Mouse (Mus musculus) mammary gland, adult 2 months (tissue): ENCODE data around the gene Fam111a. TPM values are rescaled to one million over a fixed set of nuclear protein-coding genes. Genes with fewer than 3 reads are reported as not detected.

ENCODE experiments used
- polyA plus RNA-seq: library from polyadenylated mRNA; depleted of rRNA; stranded (reverse); fragments of >200 nt; gene quantifications from 2 replicates; pipeline ENCODE4 v1.2.3, GENCODE M21; 2012; ENCODE audit warnings: low replicate concordance; rRNA removed

Fam111a gene
- polyA plus RNA-seq = 2.2 and 4.8 TPM in 2 replicates

GRCm38 (mm10) chr19:12545440-12545839 lies at the start of gene Fam111a:
Gene Fam111a (plus strand): TSS chr19:12545740.

GRCm38 (mm10) chr19:12501370-12502347 lies 43.9 kb upstream of the Fam111a start, which contains the start of gene Dtx4:
Gene Dtx4 (minus strand): TSS chr19:12501454.

GRCm38 (mm10) chr19:12599674-12600073 lies 54.1 kb downstream of the Fam111a start, which contains the start of gene Gm4952:
Gene Gm4952 (plus strand): TSS chr19:12599974.

GRCm38 (mm10) chr19:12633176-12633575 lies 87.6 kb downstream of the Fam111a start, which contains the start of gene Glyat:
Gene Glyat (plus strand): TSS chr19:12633308.

Other genes starting within 250 kb of the Fam111a start
- not detected in 2 replicates for gene Olfr1436, start 246.6 kb upstream of the Fam111a start, polyA plus RNA-seq
- gene Olfr1437, start 220.6 kb upstream of the Fam111a start, polyA plus RNA-seq = not detected in 2 replicates
- gene Olfr1438-ps1, start 209.8 kb upstream of the Fam111a start, polyA plus RNA-seq = not detected in 2 replicates
- not detected in 2 replicates for gene Olfr1440, start 158.5 kb upstream of the Fam111a start, polyA plus RNA-seq
- not detected in 2 replicates for gene Olfr1441, start 128.3 kb upstream of the Fam111a start, polyA plus RNA-seq
- not detected in 2 replicates for gene Pfpl, start 117.8 kb upstream of the Fam111a start, polyA plus RNA-seq
- gene Mpeg1, start 85.0 kb upstream of the Fam111a start, polyA plus RNA-seq = 13.1 and 25.0 TPM in 2 replicates
- 21.0 and 21.7 TPM in 2 replicates for gene Dtx4, start 44.3 kb upstream of the Fam111a start, polyA plus RNA-seq
- 0.07 TPM in 1 of 2 replicates, not detected in the other for gene Gm4952, start 54.2 kb downstream of the Fam111a start, polyA plus RNA-seq
- 0.20 TPM in 1 of 2 replicates, not detected in the other for gene Glyat, start 87.6 kb downstream of the Fam111a start, polyA plus RNA-seq
- not detected in 2 replicates for gene Olfr1442, start 124.7 kb downstream of the Fam111a start, polyA plus RNA-seq
- gene Olfr1443, start 132.4 kb downstream of the Fam111a start, polyA plus RNA-seq = not detected in 2 replicates
- 0.10 and 0.42 TPM in 2 replicates for gene Keg1, start 150.0 kb downstream of the Fam111a start, polyA plus RNA-seq
- 0.74 and 4.6 TPM in 2 replicates for gene Cntf, start 219.9 kb downstream of the Fam111a start, polyA plus RNA-seq